Mouse (Mus musculus) kidney, embryonic 15.5 days (tissue): ENCODE measurements around the gene A330070K13Rik. TPM values are rescaled to one million over a fixed set of nuclear protein-coding genes. Genes with fewer than 3 reads are reported as not detected.

Source experiments
- polyA plus RNA-seq: library from polyadenylated mRNA; unstranded; fragments of >200 nt; fragmentation: Nextera tagmentation; extraction: Ambion mirVana; gene quantifications from 2 replicates; pipeline ENCODE4 v1.2.1, GENCODE M21; 2015

A330070K13Rik gene
- polyA plus RNA-seq, 1 experiment from 2014 or later, result not detected

Other genes with a start within 250 kb of the A330070K13Rik start
- gene Kctd7, start 239.8 kb downstream of the A330070K13Rik start, polyA plus RNA-seq, result 4.7 and 5.0 TPM in 2 replicates
- gene Rabgef1, start 212.8 kb downstream of the A330070K13Rik start, polyA plus RNA-seq, result 30.0 and 32.1 TPM in 2 replicates
- gene Tmem248, start 167.6 kb downstream of the A330070K13Rik start, polyA plus RNA-seq, result 33.6 and 34.6 TPM in 2 replicates
- gene Sbds, start 129.1 kb downstream of the A330070K13Rik start, polyA plus RNA-seq, result 73.4 and 75.3 TPM in 2 replicates
- 28.0 TPM in 2 replicates for gene Tyw1, start 129.0 kb downstream of the A330070K13Rik start, polyA plus RNA-seq
- 0.78 and 1.1 TPM in 2 replicates for gene Caln1, start 15.2 kb downstream of the A330070K13Rik start, polyA plus RNA-seq